Mouse (Mus musculus) natural killer cell, adult 2 months (primary cell): ENCODE data around the gene Hnrnpu.

Experiments used
- DNase-seq, 2 experiments: peaks; one replicate each; pipeline ENCODE4 v3.0.0; 2022; ENCODE audit warnings: low spot score in 2 of 2

Hnrnpu gene

GRCm38 (mm10) chr1:178340213-178340612 is 2.6 kb upstream of the Hnrnpu start:
- DNase-seq: no peak

- peak; percentile 19 to 22 for DNase-seq
Observed at GRCm38 (mm10) chr1:178338318-178338641, 683 bp upstream of the Hnrnpu start.

- peak in 1 of 2 experiments; percentile 62 for DNase-seq
Observed at GRCm38 (mm10) chr1:178336777-178337481, 668 bp downstream of the Hnrnpu start.

GRCm38 (mm10) chr1:178336289-178336775 is 1.3 kb downstream of the Hnrnpu start:
- peak; percentile 87 to 92 for DNase-seq

- peak; percentile 44 to 48 for DNase-seq
Observed at GRCm38 (mm10) chr1:178335860-178336261, 1.7 kb downstream of the Hnrnpu start.

GRCm38 (mm10) chr1:178329946-178330345 is 7.7 kb downstream of the Hnrnpu start:
- no peak for DNase-seq

- no peak for DNase-seq
Observed at GRCm38 (mm10) chr1:178329017-178329416, 8.6 kb downstream of the Hnrnpu start.

- DNase-seq: no peak
Observed at GRCm38 (mm10) chr1:178326950-178327349, 10.6 kb downstream of the Hnrnpu start.

GRCm38 (mm10) chr1:178326357-178326756 is 11.2 kb downstream of the Hnrnpu start:
- no peak for DNase-seq

- DNase-seq: no peak
Observed at GRCm38 (mm10) chr1:178324568-178324967, 13.0 kb downstream of the Hnrnpu start.

- no peak for DNase-seq
Observed at GRCm38 (mm10) chr1:178323235-178323634, 14.4 kb downstream of the Hnrnpu start.

GRCm38 (mm10) chr1:178321730-178322357 is 15.8 kb downstream of the Hnrnpu start:
- no peak for DNase-seq

GRCm38 (mm10) chr1:178320723-178321590 is 16.6 kb downstream of the Hnrnpu start:
- DNase-seq: peak; percentile 29 to 56

GRCm38 (mm10) chr1:178320038-178320722 is 17.4 kb downstream of the Hnrnpu start:
- DNase-seq: no peak

GRCm38 (mm10) chr1:178319295-178320037 is 18.1 kb downstream of the Hnrnpu start:
- no peak for DNase-seq

- DNase-seq: peak; percentile 94 to 95
Observed at GRCm38 (mm10) chr1:178318389-178319184, 19.0 kb downstream of the Hnrnpu start, which contains the start of gene Cox20. Gene Cox20 (plus strand): TSS chr1:178319130.

- no peak for DNase-seq
Observed at GRCm38 (mm10) chr1:178318002-178318388, 19.6 kb downstream of the Hnrnpu start.

GRCm38 (mm10) chr1:178317275-178318001 is 20.2 kb downstream of the Hnrnpu start:
- DNase-seq: no peak

GRCm38 (mm10) chr1:178314236-178314635 is 23.4 kb downstream of the Hnrnpu start:
- no peak for DNase-seq
